Mouse (Mus musculus) effector memory CD4-positive, alpha-beta T cell, adult 5 months (primary cell): ENCODE data around the gene Zg16. TPM values are rescaled to one million over a fixed set of nuclear protein-coding genes. Genes with fewer than 3 reads are reported as not detected.

Source experiments
- polyA plus RNA-seq: library from polyadenylated mRNA; unstranded; fragments of 100-300 nt; shearing (Covaris generic); gene quantifications from one replicate; pipeline ENCODE4 v1.2.1, GENCODE M21; 2017

Gene Zg16
- not detected for polyA plus RNA-seq

GRCm38 (mm10) chr7:127087278-127088010 is at the start of gene Zg16:
Gene Zg16 (minus strand): TSS chr7:127087328.

GRCm38 (mm10) chr7:127121911-127122270 is 34.8 kb upstream of the Zg16 start, which contains the start of gene Qprt:
Gene Qprt (minus strand): TSS chr7:127122226.

GRCm38 (mm10) chr7:127091114-127091896 is 4.2 kb upstream of the Zg16 start, which contains the start of gene AI467606:
Gene AI467606 (plus strand): TSS chr7:127091359.

GRCm38 (mm10) chr7:127041851-127042672 is 45.1 kb downstream of the Zg16 start, which contains the start of gene Kif22:
Gene Kif22 (minus strand): TSS chr7:127042471.

GRCm38 (mm10) chr7:127026984-127027726 is 60.0 kb downstream of the Zg16 start, which contains the start of gene Maz:
Gene Maz (minus strand): TSS chr7:127027037.

GRCm38 (mm10) chr7:127020901-127021562 is 66.1 kb downstream of the Zg16 start, which contains the start of the genes Gm42742 and Prrt2:
Gene Gm42742 (minus strand): TSS chr7:127021097.
Gene Prrt2 (minus strand): TSS chr7:127021211.

GRCm38 (mm10) chr7:127016971-127017949 is 69.9 kb downstream of the Zg16 start, which contains the start of gene Pagr1a:
Gene Pagr1a (minus strand): TSS chr7:127017352.

GRCm38 (mm10) chr7:127016481-127016485 is 70.8 kb downstream of the Zg16 start, which contains the start of gene Pagr1b:
Gene Pagr1b (minus strand): TSS chr7:127016484.

GRCm38 (mm10) chr7:127014320-127014719 is 72.8 kb downstream of the Zg16 start, which contains the start of gene Mvp:
Gene Mvp (minus strand): TSS chr7:127014621.

Other genes with a start within 250 kb of the Zg16 start
- not detected for gene Doc2a, start 239.9 kb downstream of the Zg16 start, polyA plus RNA-seq
- 8.3 TPM for gene Hirip3, start 225.4 kb downstream of the Zg16 start, polyA plus RNA-seq
- 51.8 TPM for gene Ino80e, start 225.0 kb downstream of the Zg16 start, polyA plus RNA-seq
- 35.6 TPM for gene Taok2, start 202.6 kb downstream of the Zg16 start, polyA plus RNA-seq
- gene Tmem219, start 164.4 kb downstream of the Zg16 start, polyA plus RNA-seq, result 28.4 TPM
- 41.2 TPM for gene Kctd13, start 158.4 kb downstream of the Zg16 start, polyA plus RNA-seq
- gene Asphd1, start 137.7 kb downstream of the Zg16 start, polyA plus RNA-seq, result not detected
- gene Sez6l2, start 136.8 kb downstream of the Zg16 start, polyA plus RNA-seq, result 0.82 TPM
- gene Cdipt, start 111.4 kb downstream of the Zg16 start, polyA plus RNA-seq, result 115 TPM
- gene Cdiptos, start 111.2 kb downstream of the Zg16 start, polyA plus RNA-seq, result 0.45 TPM
- gene Mvp, start 72.7 kb downstream of the Zg16 start, polyA plus RNA-seq, result 61.2 TPM
- gene Pagr1b, start 70.8 kb downstream of the Zg16 start, polyA plus RNA-seq, result not detected
- gene Pagr1a, start 70.0 kb downstream of the Zg16 start, polyA plus RNA-seq, result 19.7 TPM
- 57.3 TPM for gene Gm42742, start 66.2 kb downstream of the Zg16 start, polyA plus RNA-seq
- gene Prrt2, start 66.1 kb downstream of the Zg16 start, polyA plus RNA-seq, result 13.1 TPM
- gene Maz, start 60.3 kb downstream of the Zg16 start, polyA plus RNA-seq, result 95.1 TPM
- 2.9 TPM for gene Kif22, start 44.9 kb downstream of the Zg16 start, polyA plus RNA-seq
- gene AI467606, start 4.0 kb upstream of the Zg16 start, polyA plus RNA-seq, result 66.8 TPM
- gene Qprt, start 34.9 kb upstream of the Zg16 start, polyA plus RNA-seq, result 9.2 TPM
- 49.7 TPM for gene Spn, start 50.5 kb upstream of the Zg16 start, polyA plus RNA-seq
- gene Cd2bp2, start 108.7 kb upstream of the Zg16 start, polyA plus RNA-seq, result 55.9 TPM
- gene Tbc1d10b, start 121.1 kb upstream of the Zg16 start, polyA plus RNA-seq, result 51.9 TPM
- 12.4 TPM for gene Mylpf, start 121.6 kb upstream of the Zg16 start, polyA plus RNA-seq
- 8.8 TPM for gene Zfp553, start 145.7 kb upstream of the Zg16 start, polyA plus RNA-seq
- gene Sept1, start 145.8 kb upstream of the Zg16 start, polyA plus RNA-seq, result 475 TPM
- gene Zfp771, start 156.9 kb upstream of the Zg16 start, polyA plus RNA-seq, result 7.5 TPM
- 12.7 TPM for gene Dctpp1, start 173.4 kb upstream of the Zg16 start, polyA plus RNA-seq
- 24.9 TPM for gene Sephs2, start 186.7 kb upstream of the Zg16 start, polyA plus RNA-seq
- 346 TPM for gene Itgal, start 208.9 kb upstream of the Zg16 start, polyA plus RNA-seq